ENCODE assay signal across 8 mouse cellular contexts in the genomic region with DNA sequence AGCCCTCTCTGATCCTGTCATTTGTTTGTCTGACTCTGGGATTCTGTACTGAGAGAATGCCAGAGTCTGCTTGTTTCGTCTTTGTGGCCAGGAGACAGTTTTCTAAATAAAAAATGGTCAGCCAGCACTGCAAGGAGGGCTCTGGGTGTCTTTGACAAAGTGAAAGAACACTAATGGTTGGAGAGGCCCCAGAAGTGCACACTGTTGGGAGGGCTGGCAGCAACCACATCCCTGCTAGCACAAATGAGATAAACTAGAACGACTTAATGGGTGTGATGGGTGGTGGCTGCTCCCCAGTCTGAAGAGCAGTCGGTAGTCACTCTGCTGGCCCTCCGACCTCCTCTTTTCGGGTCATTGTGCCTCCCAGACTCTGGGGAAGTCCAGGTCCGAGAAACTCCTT. TPM values are rescaled to one million over a fixed set of nuclear protein-coding genes. Genes with fewer than 3 reads are reported as not detected.
A peak's percentile ranks its signal among the peaks of the same experiment; 100 is the strongest.
DNase-seq lines count a peak whose midpoint lies in the region; ATAC-seq and TF ChIP-seq lines count a peak whose summit lies in the region.

No protein-coding gene starts in this region.

- H3K4me1 ChIP-seq in lung, embryonic 15.5 days: peaks cover 67% of the 10 kb centered on the region
- H3K4me1 ChIP-seq in forebrain, embryonic 10.5 days: peaks cover 72% of the 10 kb centered on the region
- peaks cover 66% of the 10 kb centered on the region for H3K4me1 ChIP-seq in limb, embryonic 12.5 days (replicated peaks)
- peaks cover 63% of the 10 kb centered on the region for H3K4me1 ChIP-seq in neural tube, embryonic 14.5 days (ENCODE audit: control insufficient read depth, insufficient read depth, low read length)
- H3K4me1 ChIP-seq in kidney, adult 2 months (ENCODE audit: control insufficient read depth, insufficient read depth, low read length): peaks cover 7% of the 10 kb centered on the region

- 17% methylated on average over 6 of the region's 6 CpGs for WGBS in lung, embryonic 15.5 days
- WGBS in forebrain, embryonic 10.5 days: 39% methylated on average over 6 of the region's 6 CpGs
- WGBS in limb, embryonic 12.5 days: 32% methylated on average over 6 of the region's 6 CpGs
- WGBS in neural tube, embryonic 14.5 days: 21% methylated on average over 6 of the region's 6 CpGs
- 66% methylated on average over 6 of the region's 6 CpGs for WGBS in kidney, adult 2 months

- peak overlapping the region; percentile 84 for H3K4me3 ChIP-seq in lung, embryonic 15.5 days
- H3K4me3 ChIP-seq in forebrain, embryonic 10.5 days: peak overlapping the region; percentile 88
- H3K4me3 ChIP-seq in limb, embryonic 12.5 days (replicated peaks): peak overlapping the region; percentile 90
- peak overlapping the region; percentile 93 for H3K4me3 ChIP-seq in neural tube, embryonic 14.5 days (ENCODE audit: low read depth, low read length)
- H3K4me3 ChIP-seq in kidney, adult 2 months (ENCODE audit: insufficient read depth, low read depth, low read length): no peak overlapping the region

- no peak for TF ChIP-seq POLR2A in kidney, adult 2 months (IDR thresholded peaks at IDR 0.05; ENCODE audit: low read depth, low read length)

- peak overlapping the region; percentile 96; the same call in 1 of the 2 replicates for H3K9ac ChIP-seq in lung, embryonic 15.5 days
- peak overlapping the region; percentile 99 for H3K9ac ChIP-seq in limb, embryonic 12.5 days (replicated peaks)
- H3K9ac ChIP-seq in neural tube, embryonic 14.5 days (replicated peaks; ENCODE audit: low read depth, low read length): peak overlapping the region; percentile 100

- H3K36me3 ChIP-seq in lung, embryonic 15.5 days: peaks cover 13% of the 10 kb centered on the region
- peaks cover 50% of the 10 kb centered on the region for H3K36me3 ChIP-seq in forebrain, embryonic 10.5 days (replicated peaks)
- peaks cover 47% of the 10 kb centered on the region for H3K36me3 ChIP-seq in limb, embryonic 12.5 days
- H3K36me3 ChIP-seq in neural tube, embryonic 14.5 days (ENCODE audit: control insufficient read depth, insufficient read depth, low read length): peaks cover 19% of the 10 kb centered on the region
- no peaks in the 10 kb centered on the region for H3K36me3 ChIP-seq in kidney, adult 2 months (ENCODE audit: control insufficient read depth, insufficient read depth, low read length)

- no peak for ATAC-seq in lung, embryonic 15.5 days (ENCODE audit: borderline replicate concordance, extremely low read depth, low FRiP score, low TSS enrichment)
- no peak for ATAC-seq in limb, embryonic 12.5 days (ENCODE audit: insufficient number of reproducible peaks, insufficient read depth, low FRiP score, low TSS enrichment, low read depth)
- no peak for ATAC-seq in neural tube, embryonic 14.5 days (ENCODE audit: low read depth)

- no peaks in the 10 kb centered on the region for H3K27me3 ChIP-seq in lung, embryonic 15.5 days
- H3K27me3 ChIP-seq in forebrain, embryonic 10.5 days (ENCODE audit: poor library complexity, severe bottlenecking): peaks cover 61% of the 10 kb centered on the region
- H3K27me3 ChIP-seq in limb, embryonic 12.5 days: no peaks in the 10 kb centered on the region
- no peaks in the 10 kb centered on the region for H3K27me3 ChIP-seq in neural tube, embryonic 14.5 days (ENCODE audit: control insufficient read depth, insufficient read depth, low read length)
- no peaks in the 10 kb centered on the region for H3K27me3 ChIP-seq in kidney, adult 2 months (replicated peaks; ENCODE audit: control insufficient read depth, insufficient read depth, low read length)

- H3K4me2 ChIP-seq in lung, embryonic 15.5 days: peak overlapping the region; percentile 88
- peak overlapping the region; percentile 77 for H3K4me2 ChIP-seq in limb, embryonic 12.5 days
- peak overlapping the region; percentile 91 for H3K4me2 ChIP-seq in neural tube, embryonic 14.5 days (ENCODE audit: low read depth, low read length)

- DNase-seq in lung, postnatal 36 days: no peak
- no peak for DNase-seq in forebrain, embryonic 10.5 days (ENCODE audit: extremely low spot score, low spot score)
- DNase-seq in cerebellum, adult 18-20 months: no peak
- no peak for DNase-seq in kidney, adult 2 months
- DNase-seq in right cerebral cortex, postnatal 14 days: no peak

- TF ChIP-seq CTCF in kidney, adult 2 months (conservative IDR thresholded peaks at IDR 0.05; ENCODE audit: insufficient read depth, insufficient read length, low read depth, low read length): no peak

- no peaks in the 10 kb centered on the region for H3K9me3 ChIP-seq in lung, embryonic 15.5 days
- H3K9me3 ChIP-seq in forebrain, embryonic 10.5 days: no peaks in the 10 kb centered on the region
- H3K9me3 ChIP-seq in limb, embryonic 12.5 days: no peaks in the 10 kb centered on the region
- no peaks in the 10 kb centered on the region for H3K9me3 ChIP-seq in neural tube, embryonic 14.5 days (ENCODE audit: control insufficient read depth, low read length)

- H3K27ac ChIP-seq in lung, embryonic 15.5 days: 0 out of 2 replicates have a peak overlapping the region, but pooled peaks have one; percentile 12
- peak overlapping the region; percentile 99; the same call in 1 of the 2 replicates for H3K27ac ChIP-seq in forebrain, embryonic 10.5 days
- 0 out of 2 replicates have a peak overlapping the region, but pooled peaks have one; percentile 35 for H3K27ac ChIP-seq in limb, embryonic 12.5 days
- H3K27ac ChIP-seq in neural tube, embryonic 14.5 days (ENCODE audit: low read depth, low read length): peak overlapping the region; percentile 99
- H3K27ac ChIP-seq in kidney, adult 2 months (ENCODE audit: insufficient read depth, low read depth, low read length): no peak overlapping the region

RNA-seq across cellular contexts. Expression of gene 2700081O15Rik, which starts 1.7 kb away (rescaled TPM):
- polyA plus RNA-seq in lung, embryonic 15.5 days (2015; fragmentation: Nextera tagmentation; extraction: Ambion mirVana): 6.2 and 6.8 TPM in 2 replicates
- polyA plus RNA-seq in forebrain, embryonic 10.5 days (2016; fragmentation: Nextera tagmentation; extraction: Ambion mirVana): 5.2 TPM in 2 replicates
- polyA plus RNA-seq in limb, embryonic 12.5 days (2016; fragmentation: Nextera tagmentation; extraction: Ambion mirVana): 11.0 and 12.0 TPM in 2 replicates
- 17.0 and 17.2 TPM in 2 replicates for polyA plus RNA-seq in neural tube, embryonic 14.5 days (2014; fragmentation: Nextera tagmentation; extraction: Ambion mirVana)
- polyA plus RNA-seq in kidney, adult 2 months (2012; rRNA removed): 9.4 and 12.0 TPM in 2 replicates

RNA-seq across cellular contexts. Expression of gene Spindoc, which starts 36.3 kb away (rescaled TPM):
- 27.9 and 28.3 TPM in 2 replicates for polyA plus RNA-seq in lung, embryonic 15.5 days (2015; fragmentation: Nextera tagmentation; extraction: Ambion mirVana)
- 44.5 and 45.0 TPM in 2 replicates for polyA plus RNA-seq in forebrain, embryonic 10.5 days (2016; fragmentation: Nextera tagmentation; extraction: Ambion mirVana)
- polyA plus RNA-seq in limb, embryonic 12.5 days (2016; fragmentation: Nextera tagmentation; extraction: Ambion mirVana): 41.2 and 45.1 TPM in 2 replicates
- polyA plus RNA-seq in neural tube, embryonic 14.5 days (2014; fragmentation: Nextera tagmentation; extraction: Ambion mirVana): 15.8 and 22.6 TPM in 2 replicates
- 14.0 and 15.0 TPM in 2 replicates for polyA plus RNA-seq in kidney, adult 2 months (2012; rRNA removed)
